Comparison of ENCODE assay signal across 9 mouse cellular contexts in genomic region chr10:5203837-5204236, GRCm38 (mm10).
A peak's percentile ranks its signal among the peaks of the same experiment; 100 is the strongest.
DNase-seq lines count a peak whose midpoint lies in the region; ATAC-seq and TF ChIP-seq lines count a peak whose summit lies in the region.
"Had no signal": no experiment of that assay in that cellular context is flagged by ENCODE, and none has a peak within 500 bp of the region (broad histone marks: within the 10 kb centered on the region; RNA-seq: fewer than 3 reads in every experiment).

No protein-coding gene starts in this region.

- peak; percentile 66 for DNase-seq in cerebellum, adult 9-10 months
- DNase-seq in layer of hippocampus, adult 2 months (ENCODE audit: low spot score in 2 of 2) = peak; percentile 70 to 82
- DNase-seq in urinary bladder, postnatal 36 days (ENCODE audit: low spot score in 2 of 2) = no peak
- no peak for DNase-seq in lung, adult 18-20 months
- DNase-seq in kidney, adult 2 months = no peak
- DNase-seq in gastrocnemius, postnatal 36 days = no peak

- no peak overlapping the region for H3K4me3 ChIP-seq in layer of hippocampus, adult 2 months
- H3K4me3 ChIP-seq in neural tube, embryonic 13.5 days = no peak overlapping the region
- H3K4me3 ChIP-seq in kidney, adult 2 months (ENCODE audit: insufficient read depth, low read depth, low read length) = no peak overlapping the region
- H3K4me3 ChIP-seq: stomach, embryonic 15.5 days had no signal

- H3K4me2 ChIP-seq in neural tube, embryonic 13.5 days = no peak overlapping the region
- H3K4me2 ChIP-seq: stomach, embryonic 15.5 days had no signal

- ATAC-seq in CD4-positive, CD25-positive, alpha-beta regulatory T cell, adult 4 months = peak; percentile 23
- peak; percentile 93 for ATAC-seq in neural tube, embryonic 13.5 days (ENCODE audit: low read depth)

- no peak for TF ChIP-seq POLR2A in kidney, adult 2 months (IDR thresholded peaks at IDR 0.05; ENCODE audit: low read depth, low read length)

- intact Hi-C loops in gastrocnemius, postnatal 36 days (cut with DNase I) = no loop called here

- H3K36me3 ChIP-seq in neural tube, embryonic 13.5 days = no peaks in the 10 kb centered on the region
- no peaks in the 10 kb centered on the region for H3K36me3 ChIP-seq in kidney, adult 2 months (ENCODE audit: control insufficient read depth, insufficient read depth, low read length)

- no peaks in the 10 kb centered on the region for H3K9me3 ChIP-seq in neural tube, embryonic 13.5 days
- H3K9me3 ChIP-seq: stomach, embryonic 15.5 days had no signal

- peak overlapping the region; percentile 86 for H3K27ac ChIP-seq in layer of hippocampus, adult 2 months
- H3K27ac ChIP-seq in neural tube, embryonic 13.5 days (replicated peaks) = peak overlapping the region; percentile 49
- H3K27ac ChIP-seq in kidney, adult 2 months (ENCODE audit: insufficient read depth, low read depth, low read length) = no peak overlapping the region
- H3K27ac ChIP-seq: stomach, embryonic 15.5 days had no signal

- WGBS in neural tube, embryonic 13.5 days = 60% methylated on average over 10 of the region's 10 CpGs
- WGBS in kidney, adult 2 months = 77% methylated on average over 10 of the region's 10 CpGs

- TF ChIP-seq CTCF in layer of hippocampus, adult 2 months (conservative IDR thresholded peaks at IDR 0.05) = no peak
- no peak for TF ChIP-seq CTCF in kidney, adult 2 months (conservative IDR thresholded peaks at IDR 0.05; ENCODE audit: insufficient read depth, insufficient read length, low read depth, low read length)

- H3K4me1 ChIP-seq in neural tube, embryonic 13.5 days (replicated peaks) = no peaks in the 10 kb centered on the region
- no peaks in the 10 kb centered on the region for H3K4me1 ChIP-seq in kidney, adult 2 months (ENCODE audit: control insufficient read depth, insufficient read depth, low read length)
- H3K4me1 ChIP-seq: stomach, embryonic 15.5 days had no signal

- no peak overlapping the region for H3K9ac ChIP-seq in neural tube, embryonic 13.5 days
- H3K9ac ChIP-seq: stomach, embryonic 15.5 days had no signal

- H3K27me3 ChIP-seq in neural tube, embryonic 13.5 days = no peaks in the 10 kb centered on the region
- H3K27me3 ChIP-seq in kidney, adult 2 months (replicated peaks; ENCODE audit: control insufficient read depth, insufficient read depth, low read length) = no peaks in the 10 kb centered on the region; the same call in 1 of the 2 replicates
- H3K27me3 ChIP-seq: stomach, embryonic 15.5 days had no signal

Comparison
In these comparisons a context has a peak if more than half of its experiments do, and no peak if none do; other contexts are left out.
1. DNase-seq: peak in cerebellum, adult 9-10 months (single experiment) and layer of hippocampus, adult 2 months (2 of 2); none in urinary bladder, postnatal 36 days (0 of 2), lung, adult 18-20 months (0 of 2), kidney, adult 2 months (single experiment) and gastrocnemius, postnatal 36 days (0 of 2).